Mouse (Mus musculus): Measurements from ENCODE around the gene Srp72. TPM values are rescaled to one million over a fixed set of nuclear protein-coding genes. Genes with fewer than 3 reads are reported as not detected.

The Srp72 gene
- 21.5 and 24.4 TPM in 2 replicates for polyA plus RNA-seq (2012; rRNA removed)

- Histone ChIP-seq H3K27ac (ENCODE audit: insufficient read depth, low read depth, low read length) (peak within 1 kb of the TSS; percentile 94), H3K4me3 (ENCODE audit: insufficient read depth, low read depth, low read length) (peak within 1 kb of the TSS; percentile 97), H3K36me3 (ENCODE audit: control insufficient read depth, insufficient read depth, low read length) (peaks cover 5% of the 10 kb centered on the region; the same call in 1 of the 2 replicates), H3K27me3 (replicated peaks; ENCODE audit: control insufficient read depth, insufficient read depth, low read length) (no peaks in the 10 kb centered on the region), H3K4me1 (ENCODE audit: control insufficient read depth, insufficient read depth, low read length) (peaks cover 8% of the 10 kb centered on the region; the same call in 1 of the 2 replicates)
- under 1% methylated on average over 60 of the region's 60 CpGs for WGBS
- DNase-seq, result peak; percentile 85
- no peak for TF ChIP-seq CTCF (conservative IDR thresholded peaks at IDR 0.05; ENCODE audit: insufficient read depth, insufficient read length, low read depth, low read length)
Measured at GRCm38 (mm10) chr5:76974554-76975285, at the start of gene Srp72. Gene Srp72, plus strand, starts transcription at chr5:76974683.

- Histone ChIP-seq H3K27me3 (replicated peaks; ENCODE audit: control insufficient read depth, insufficient read depth, low read length) (no peaks in the 10 kb centered on the region), H3K36me3 (ENCODE audit: control insufficient read depth, insufficient read depth, low read length) (no peaks in the 10 kb centered on the region), H3K4me1 (ENCODE audit: control insufficient read depth, insufficient read depth, low read length) (peaks cover 26% of the 10 kb centered on the region), H3K27ac (ENCODE audit: insufficient read depth, low read depth, low read length) (peak overlapping the region; percentile 87), H3K4me3 (ENCODE audit: insufficient read depth, low read depth, low read length) (peak overlapping the region; percentile 43)
- no peak for TF ChIP-seq CTCF (conservative IDR thresholded peaks at IDR 0.05; ENCODE audit: insufficient read depth, insufficient read length, low read depth, low read length)
- no peak for TF ChIP-seq POLR2A (IDR thresholded peaks at IDR 0.05; ENCODE audit: low read depth, low read length)
- 25% methylated on average over 16 of the region's 16 CpGs for WGBS
- peak; percentile 89 for DNase-seq
Measured at GRCm38 (mm10) chr5:76928124-76928832, 46.2 kb upstream of the Srp72 start.

- Histone ChIP-seq H3K4me1 (ENCODE audit: control insufficient read depth, insufficient read depth, low read length) (peaks cover 19% of the 10 kb centered on the region), H3K4me3 (ENCODE audit: insufficient read depth, low read depth, low read length) (no peak overlapping the region), H3K27ac (ENCODE audit: insufficient read depth, low read depth, low read length) (peak overlapping the region; percentile 74), H3K36me3 (ENCODE audit: control insufficient read depth, insufficient read depth, low read length) (no peaks in the 10 kb centered on the region), H3K27me3 (replicated peaks; ENCODE audit: control insufficient read depth, insufficient read depth, low read length) (no peaks in the 10 kb centered on the region)
- TF ChIP-seq CTCF (conservative IDR thresholded peaks at IDR 0.05; ENCODE audit: insufficient read depth, insufficient read length, low read depth, low read length) (no peak), POLR2A (IDR thresholded peaks at IDR 0.05; ENCODE audit: low read depth, low read length) (no peak)
- 37% methylated on average over 7 of the region's 7 CpGs for WGBS
- DNase-seq, result peak; percentile 71
Measured at GRCm38 (mm10) chr5:76929180-76929877, 45.2 kb upstream of the Srp72 start.

- Histone ChIP-seq H3K4me1 (ENCODE audit: control insufficient read depth, insufficient read depth, low read length) (peaks cover 28% of the 10 kb centered on the region), H3K36me3 (ENCODE audit: control insufficient read depth, insufficient read depth, low read length) (peaks cover 4% of the 10 kb centered on the region; the same call in 1 of the 2 replicates), H3K27ac (ENCODE audit: insufficient read depth, low read depth, low read length) (peak overlapping the region; percentile 67), H3K27me3 (replicated peaks; ENCODE audit: control insufficient read depth, insufficient read depth, low read length) (no peaks in the 10 kb centered on the region), H3K4me3 (ENCODE audit: insufficient read depth, low read depth, low read length) (no peak overlapping the region)
- TF ChIP-seq CTCF (conservative IDR thresholded peaks at IDR 0.05; ENCODE audit: insufficient read depth, insufficient read length, low read depth, low read length) (no peak), POLR2A (IDR thresholded peaks at IDR 0.05; ENCODE audit: low read depth, low read length) (no peak)
- 72% methylated on average over 8 of the region's 8 CpGs for WGBS
- DNase-seq, result no peak
Measured at GRCm38 (mm10) chr5:76939717-76940116, 34.8 kb upstream of the Srp72 start.

- Histone ChIP-seq H3K4me3 (ENCODE audit: insufficient read depth, low read depth, low read length) (no peak overlapping the region), H3K27ac (ENCODE audit: insufficient read depth, low read depth, low read length) (peak overlapping the region; percentile 99), H3K4me1 (ENCODE audit: control insufficient read depth, insufficient read depth, low read length) (peaks cover 30% of the 10 kb centered on the region), H3K36me3 (ENCODE audit: control insufficient read depth, insufficient read depth, low read length) (peaks cover 4% of the 10 kb centered on the region; the same call in 1 of the 2 replicates), H3K27me3 (replicated peaks; ENCODE audit: control insufficient read depth, insufficient read depth, low read length) (no peaks in the 10 kb centered on the region)
- DNase-seq, result no peak
- TF ChIP-seq POLR2A (IDR thresholded peaks at IDR 0.05; ENCODE audit: low read depth, low read length) (no peak), CTCF (conservative IDR thresholded peaks at IDR 0.05; ENCODE audit: insufficient read depth, insufficient read length, low read depth, low read length) (no peak)
- 37% methylated on average over 4 of the region's 4 CpGs for WGBS
Measured at GRCm38 (mm10) chr5:76941975-76942374, 32.5 kb upstream of the Srp72 start.

- H3K27me3 ChIP-seq (replicated peaks; ENCODE audit: control insufficient read depth, insufficient read depth, low read length), result no peaks in the 10 kb centered on the region
- peak; percentile 88 for DNase-seq
- peak overlapping the region; percentile 99 for H3K27ac ChIP-seq (ENCODE audit: insufficient read depth, low read depth, low read length)
- no peak for TF ChIP-seq POLR2A (IDR thresholded peaks at IDR 0.05; ENCODE audit: low read depth, low read length)
- no peak for TF ChIP-seq CTCF (conservative IDR thresholded peaks at IDR 0.05; ENCODE audit: insufficient read depth, insufficient read length, low read depth, low read length)
- 36% methylated on average over 4 of the region's 4 CpGs for WGBS
- peaks cover 35% of the 10 kb centered on the region for H3K4me1 ChIP-seq (ENCODE audit: control insufficient read depth, insufficient read depth, low read length)
- no peak overlapping the region for H3K4me3 ChIP-seq (ENCODE audit: insufficient read depth, low read depth, low read length)
- peaks cover 4% of the 10 kb centered on the region; the same call in 1 of the 2 replicates for H3K36me3 ChIP-seq (ENCODE audit: control insufficient read depth, insufficient read depth, low read length)
Measured at GRCm38 (mm10) chr5:76942505-76942904, 32.0 kb upstream of the Srp72 start.

All from kidney, adult 2 months (tissue).